Mouse (Mus musculus) MEL (cell line): ENCODE results near the gene Fam181a.

Source experiments
- CHD2 ChIP-seq: IDR thresholded peaks from 2 replicates; pipeline ENCODE4 v1.6.1; 2011; ENCODE audit warnings: low read length, improper control_type of control experiment
- CTCF ChIP-seq, 3 experiments: IDR thresholded peaks in 2 of 3; conservative IDR thresholded peaks in 1 of 3; 2 replicates each; pipeline ENCODE4 v1.5.1; 2011 to 2012; ENCODE audit warnings: low read length in 3 of 3, low read depth in 2 of 3, mild to moderate bottlenecking in 2 of 3, improper control_type of control experiment in 1 of 3, inconsistent platforms in 1 of 3, mixed read lengths in 1 of 3, moderate library complexity in 1 of 3; ENCODE audit not compliant: control insufficient read depth in 1 of 3, insufficient read depth in 1 of 3, poor library complexity in 1 of 3, severe bottlenecking in 1 of 3
- EP300 ChIP-seq, 2 experiments: IDR thresholded peaks; 2 replicates each; pipeline ENCODE4 v1.6.1; 2011; ENCODE audit warnings: improper control_type of control experiment in 2 of 2, low read length in 2 of 2, low read depth in 1 of 2, mild to moderate bottlenecking in 1 of 2
- POLR2A ChIP-seq, 2 experiments: IDR thresholded peaks; 2 replicates each; pipeline ENCODE4 v1.6.1; 2011 to 2012; ENCODE audit warnings: low read length in 2 of 2, mild to moderate bottlenecking in 2 of 2, control low read depth in 1 of 2, improper control_type of control experiment in 1 of 2, low read depth in 1 of 2, moderate library complexity in 1 of 2; ENCODE audit not compliant: control insufficient read depth in 1 of 2, insufficient read depth in 1 of 2, poor library complexity in 1 of 2
- RAD21 ChIP-seq: IDR thresholded peaks from 2 replicates; pipeline ENCODE4 v1.6.1; 2011; ENCODE audit warnings: mild to moderate bottlenecking, low read depth, low read length, improper control_type of control experiment
- UBTF ChIP-seq: IDR thresholded peaks from 2 replicates; pipeline ENCODE4 v1.6.1; 2012; ENCODE audit warnings: low read depth, mild to moderate bottlenecking, inconsistent platforms, low read length, improper control_type of control experiment, moderate library complexity, borderline replicate concordance; ENCODE audit not compliant: insufficient read depth

DNA sequence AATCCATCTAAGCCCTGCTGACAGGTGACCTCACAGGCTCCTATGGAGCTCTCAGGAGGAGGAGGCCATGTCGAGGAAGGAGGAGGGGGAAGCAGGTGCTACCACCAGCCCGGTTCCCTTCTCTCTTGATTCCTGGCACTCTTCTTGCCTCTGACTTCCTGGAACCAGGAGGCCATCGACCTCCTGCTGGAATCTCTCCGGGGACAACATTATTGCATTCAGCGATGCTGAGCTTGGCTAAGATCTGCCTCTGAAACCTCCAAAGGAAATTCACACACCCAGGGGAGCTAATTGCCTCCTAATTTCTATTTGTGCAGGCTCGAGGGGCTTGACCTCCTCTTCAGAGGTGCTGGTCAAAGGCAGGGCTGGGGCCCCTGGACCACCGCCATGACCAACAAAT, 16.3 kb downstream of the Fam181a start:
- TF ChIP-seq UBTF (no peak), EP300 (IDR thresholded peaks at IDR 0.05; ENCODE audit: low read depth in 1 of 2, low read length in 2 of 2) (no peak), POLR2A (IDR thresholded peaks at IDR 0.05; ENCODE audit: control insufficient read depth in 1 of 2, insufficient read depth in 1 of 2, low read depth in 1 of 2, low read length in 2 of 2, poor library complexity in 1 of 2) (no peak), CTCF (IDR thresholded peaks at IDR 0.05 in 2 of 3, conservative IDR thresholded peaks at IDR 0.05 in 1 of 3; ENCODE audit: control insufficient read depth in 1 of 3, insufficient read depth in 1 of 3, low read depth in 2 of 3, low read length in 3 of 3, poor library complexity in 1 of 3, severe bottlenecking in 1 of 3) (no peak), RAD21 (no peak), CHD2 (no peak)
